Mouse (Mus musculus) testis, postnatal 14 days (tissue): ENCODE data around the gene Apoa1.

Source experiments
- DNase-seq: peaks from one replicate; pipeline ENCODE4 v3.0.0; 2021; ENCODE audit warnings: low spot score

Gene Apoa1

DNA sequence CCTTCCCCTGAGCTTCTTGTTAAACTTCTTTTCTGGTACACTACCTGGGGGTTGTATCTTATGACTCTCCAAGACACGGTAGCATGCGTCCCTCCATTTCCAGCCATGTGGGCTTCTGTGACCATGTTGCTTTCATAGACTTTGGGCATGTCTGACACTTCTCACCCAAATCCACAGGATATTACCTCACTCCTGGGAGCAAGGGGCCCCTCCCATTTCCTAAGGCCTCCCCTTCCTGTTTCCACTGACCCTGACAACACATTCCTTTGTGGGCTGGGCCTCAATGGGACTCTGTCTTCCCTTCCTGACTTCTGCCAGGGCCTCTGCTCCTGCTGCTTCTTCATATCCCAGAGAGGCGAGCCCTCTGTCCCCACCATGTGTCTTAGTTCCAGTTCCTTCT lies 29.2 kb downstream of the Apoa1 start:
- DNase-seq: no peak

DNA sequence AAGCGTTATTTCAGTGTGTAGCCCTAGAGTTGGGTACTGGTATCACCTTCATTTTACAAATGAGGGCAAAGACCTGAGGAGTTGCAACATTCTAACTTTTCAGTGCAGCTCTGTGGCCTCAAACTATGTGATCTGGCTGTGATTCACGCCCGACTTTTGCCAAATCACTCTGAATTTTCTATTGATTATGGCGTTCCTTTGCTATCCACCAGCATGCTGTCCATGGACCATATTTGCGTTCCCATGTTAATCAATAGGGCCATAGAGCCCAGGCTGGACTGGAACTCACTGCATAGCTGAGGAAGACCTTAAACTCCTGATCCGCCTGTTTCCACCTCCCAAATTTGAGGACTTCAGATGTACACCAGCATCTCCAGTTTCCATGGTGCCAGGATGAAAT lies 30.7 kb downstream of the Apoa1 start:
- DNase-seq: no peak

DNA sequence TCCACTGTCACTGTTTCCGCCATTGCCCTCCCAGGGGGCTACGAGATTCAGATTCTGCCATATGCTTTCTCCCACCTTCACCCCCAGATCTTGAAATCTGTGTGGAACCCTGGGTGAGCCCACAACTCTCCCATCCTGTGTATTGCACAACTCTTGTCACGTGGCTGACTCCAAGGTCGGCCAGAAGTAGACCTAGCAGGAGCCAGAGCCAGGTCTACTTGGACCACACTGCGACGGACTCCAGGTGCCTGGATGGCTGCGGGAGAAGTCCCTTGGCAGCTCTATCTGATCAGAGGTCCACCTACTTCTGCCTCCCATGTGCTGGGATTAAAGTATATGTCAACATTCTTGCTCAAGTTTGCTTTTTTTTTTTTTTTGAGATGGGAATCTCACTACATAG lies 32.8 kb downstream of the Apoa1 start:
- no peak for DNase-seq

DNA sequence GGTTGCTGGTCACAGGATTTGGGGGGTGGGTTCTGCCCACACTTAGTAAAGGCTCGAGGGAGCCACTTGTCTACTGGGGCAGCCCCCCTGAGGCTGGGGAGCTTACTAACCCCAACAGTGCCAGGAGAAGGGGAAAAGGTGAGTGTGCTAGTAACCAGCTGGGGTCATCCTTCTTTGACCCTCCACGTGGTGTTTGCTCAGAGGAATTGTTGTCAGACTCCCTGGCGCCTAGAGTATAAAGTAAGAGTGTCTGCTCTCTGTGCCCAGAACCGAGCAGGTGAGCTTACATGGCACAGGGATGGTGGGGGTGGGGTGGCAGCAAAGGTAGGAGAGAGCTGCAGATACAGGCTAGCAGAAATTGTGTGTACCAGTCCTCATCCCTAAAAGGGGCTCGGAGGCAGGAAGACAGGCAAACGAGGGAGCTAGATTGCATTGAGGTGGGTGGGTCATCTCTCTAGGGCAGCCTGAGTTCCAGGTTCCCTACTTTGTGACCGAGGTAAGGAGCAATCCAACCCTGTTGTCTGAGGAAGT lies 40.0 kb downstream of the Apoa1 start, which contains the start of gene Apoa5:
Gene Apoa5, plus strand, starts transcription at position 291 of the 531 bp plus-strand sequence.
- DNase-seq: no peak

DNA sequence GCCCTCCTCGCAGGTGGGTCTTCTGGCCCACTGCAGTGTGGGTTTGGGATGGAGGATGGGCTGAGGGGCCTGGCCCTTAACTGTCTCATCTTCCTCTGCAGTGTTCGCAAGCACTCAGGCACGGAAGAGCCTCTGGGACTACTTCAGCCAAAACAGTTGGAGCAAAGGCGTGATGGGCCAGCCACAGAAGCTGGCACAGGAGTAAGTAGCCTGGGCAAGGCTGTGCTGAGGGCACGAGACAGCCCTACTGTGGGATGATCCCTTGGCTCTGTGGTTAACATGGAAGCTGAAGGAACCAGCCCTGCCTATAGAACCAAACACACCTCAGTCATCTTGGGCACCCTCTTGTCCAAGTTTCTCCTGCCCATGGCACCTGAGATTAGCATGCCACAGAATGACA lies 40.7 kb downstream of the Apoa1 start:
- no peak for DNase-seq

DNA sequence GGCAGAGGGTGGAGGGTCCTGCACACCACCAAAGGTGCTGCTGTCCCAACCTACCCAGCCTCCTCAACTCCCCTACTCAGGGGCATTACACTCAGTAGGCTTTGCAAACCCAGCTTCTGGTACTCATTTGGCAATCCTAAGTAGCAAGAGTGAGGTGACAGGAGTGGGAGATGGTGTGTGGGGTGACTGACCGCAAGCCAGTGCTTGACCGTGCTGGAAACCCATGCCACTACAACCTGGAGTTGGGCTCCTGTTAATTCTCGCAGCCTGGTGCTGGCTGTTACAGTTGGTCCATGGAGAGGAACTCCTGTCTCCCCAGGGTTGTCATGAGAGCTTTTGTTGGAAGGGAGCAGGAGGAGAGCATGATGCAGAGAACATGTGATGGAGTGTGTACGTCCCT lies 42.4 kb downstream of the Apoa1 start:
- no peak for DNase-seq

DNA sequence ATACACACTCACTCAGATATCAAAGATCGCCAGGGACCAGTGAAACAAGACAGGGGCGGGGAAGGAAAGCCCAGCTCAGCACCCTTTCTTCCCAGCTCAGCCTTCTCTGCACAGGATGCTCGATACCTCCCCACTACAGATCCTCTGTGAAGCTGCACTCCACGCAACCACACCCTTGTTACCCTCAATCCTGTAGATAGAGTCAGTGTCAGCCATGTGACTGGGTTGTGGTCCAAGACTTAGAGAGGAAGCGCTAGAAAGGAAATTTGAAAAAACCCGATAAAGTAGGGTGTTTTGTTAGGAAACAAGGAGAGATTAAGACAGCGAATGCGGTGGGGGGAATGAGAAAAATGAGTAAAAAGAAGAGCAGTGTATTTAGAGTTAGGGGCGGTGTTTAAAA lies 43.7 kb downstream of the Apoa1 start:
- no peak for DNase-seq

DNA sequence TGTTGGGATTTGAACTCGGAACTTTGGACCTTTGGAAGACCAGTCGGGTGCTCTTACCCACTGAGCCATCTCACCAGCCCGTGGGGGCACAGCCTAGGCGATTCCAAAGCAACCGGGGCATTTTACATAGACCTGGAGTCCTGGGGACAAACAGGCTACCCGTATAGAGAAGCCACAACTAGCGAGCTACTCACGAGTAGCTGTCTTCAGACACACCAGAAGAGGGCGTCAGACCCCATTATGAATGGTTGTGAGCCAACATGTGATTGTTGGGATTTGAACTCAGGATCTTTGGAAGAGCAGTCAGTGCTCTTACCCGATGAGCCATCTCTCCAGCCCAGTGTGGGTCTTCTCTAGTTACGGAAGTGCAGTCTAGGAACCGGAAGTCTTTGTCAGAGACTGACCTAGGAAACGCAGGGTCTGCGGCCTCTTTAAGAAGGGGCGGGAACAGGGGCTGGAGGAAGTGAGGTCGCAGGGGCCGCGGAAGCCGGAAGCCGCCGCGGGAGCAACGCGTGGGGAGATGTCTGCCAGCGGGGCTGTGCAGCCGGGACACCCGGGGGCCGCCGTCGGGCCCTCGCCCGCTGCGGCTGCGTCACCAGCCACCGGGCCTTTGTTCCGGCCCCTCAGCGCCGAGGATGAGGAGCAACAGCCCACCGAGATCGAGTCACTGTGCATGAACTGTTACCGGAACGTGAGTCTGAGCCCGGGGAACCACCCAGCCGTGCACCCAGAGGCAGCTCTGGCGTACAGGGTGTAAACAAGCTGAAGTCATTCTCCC lies 44.5 kb downstream of the Apoa1 start, which contains the start of gene Zpr1:
Gene Zpr1, plus strand, starts transcription at position 388 of the 778 bp plus-strand sequence.
- peak; percentile 89 for DNase-seq

DNA sequence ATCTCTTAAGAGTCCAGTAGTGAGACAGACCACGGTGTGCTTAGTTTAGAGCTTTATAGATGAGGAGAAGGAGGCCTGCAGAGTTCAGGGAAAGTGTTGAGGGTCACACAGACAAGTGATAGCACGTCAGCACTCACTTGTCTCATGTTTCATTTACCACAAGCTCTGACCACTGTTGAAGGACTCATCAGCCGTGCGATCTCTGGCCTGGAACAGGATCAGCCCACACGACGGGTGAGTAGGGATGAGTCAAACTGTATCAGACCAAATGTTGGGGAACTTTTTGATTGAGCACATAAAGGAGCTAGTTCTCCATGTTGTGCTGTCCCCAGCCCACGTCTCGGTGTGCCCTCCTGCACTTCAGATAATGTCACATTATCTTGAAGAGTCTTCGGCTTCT lies 46.1 kb downstream of the Apoa1 start:
- no peak for DNase-seq
